Mouse (Mus musculus): ENCODE measurements around the gene Clasp1. TPM values are rescaled to one million over a fixed set of nuclear protein-coding genes. Genes with fewer than 3 reads are reported as not detected.

Gene Clasp1
- total RNA-seq, 2 experiments from 2014 or later = 106 to 109 TPM

DNA sequence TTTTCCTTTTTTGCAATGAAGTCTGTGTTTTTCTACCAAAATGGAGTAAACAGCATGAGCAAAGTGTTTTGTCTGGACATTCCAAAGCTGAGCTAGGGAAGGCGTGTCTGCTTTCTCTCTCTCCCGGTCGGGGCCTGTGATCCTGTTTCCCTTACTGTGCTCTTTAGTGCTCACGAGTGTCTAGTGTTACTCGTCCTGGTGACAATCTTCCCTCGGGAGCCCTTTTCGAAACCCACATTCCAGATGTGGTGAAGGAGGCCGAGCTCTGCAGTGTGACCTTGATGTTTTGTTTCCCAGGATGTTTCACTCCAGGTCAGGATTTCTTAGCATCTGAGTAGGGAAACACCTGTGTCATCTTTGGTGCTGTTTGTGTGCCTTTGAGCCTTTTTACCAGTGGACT lies 13.7 kb downstream of the Clasp1 start:
- DNase-seq (ENCODE audit: low spot score in 2 of 2) = no peak

DNA sequence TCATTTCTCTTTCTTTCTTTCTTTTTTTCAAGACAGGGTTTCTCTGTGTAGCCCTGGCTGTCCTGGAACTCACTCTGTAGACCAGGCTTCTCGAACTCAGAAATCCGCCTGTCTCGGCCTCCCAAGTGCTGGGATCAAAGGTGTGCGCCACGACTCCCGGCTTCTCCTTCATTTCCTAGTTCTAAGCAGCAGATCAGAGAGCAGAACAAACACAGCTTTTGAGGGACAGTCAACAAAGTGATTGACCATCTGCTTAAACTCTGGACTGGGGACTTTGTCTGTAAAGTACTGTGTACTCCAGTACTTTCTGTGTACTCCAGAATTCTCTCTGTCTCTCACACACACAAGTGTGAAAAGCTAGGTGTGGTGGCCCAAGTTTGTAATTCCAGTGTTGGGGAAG lies 14.1 kb downstream of the Clasp1 start:
- DNase-seq (ENCODE audit: low spot score in 2 of 2) = no peak

DNA sequence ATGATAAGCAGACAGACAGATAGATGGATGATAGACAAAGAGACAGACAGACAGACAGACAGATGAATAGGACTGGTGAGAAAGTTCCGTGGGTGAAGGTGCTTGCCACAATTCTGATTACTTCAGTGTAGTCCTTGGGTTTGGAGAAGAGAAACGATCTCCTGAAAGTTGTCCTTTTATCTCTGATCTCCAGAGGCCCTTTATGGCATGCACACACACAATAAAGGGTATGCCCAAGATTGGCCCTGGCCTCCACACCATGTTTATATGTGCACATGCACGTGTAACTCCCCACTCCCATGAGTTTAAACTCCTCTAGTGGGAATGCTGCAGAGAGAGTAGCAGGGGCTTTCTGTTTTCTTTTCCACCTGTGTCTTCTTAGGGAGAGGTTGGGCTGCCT lies 14.6 kb downstream of the Clasp1 start:
- no peak for DNase-seq (ENCODE audit: low spot score in 2 of 2)

DNA sequence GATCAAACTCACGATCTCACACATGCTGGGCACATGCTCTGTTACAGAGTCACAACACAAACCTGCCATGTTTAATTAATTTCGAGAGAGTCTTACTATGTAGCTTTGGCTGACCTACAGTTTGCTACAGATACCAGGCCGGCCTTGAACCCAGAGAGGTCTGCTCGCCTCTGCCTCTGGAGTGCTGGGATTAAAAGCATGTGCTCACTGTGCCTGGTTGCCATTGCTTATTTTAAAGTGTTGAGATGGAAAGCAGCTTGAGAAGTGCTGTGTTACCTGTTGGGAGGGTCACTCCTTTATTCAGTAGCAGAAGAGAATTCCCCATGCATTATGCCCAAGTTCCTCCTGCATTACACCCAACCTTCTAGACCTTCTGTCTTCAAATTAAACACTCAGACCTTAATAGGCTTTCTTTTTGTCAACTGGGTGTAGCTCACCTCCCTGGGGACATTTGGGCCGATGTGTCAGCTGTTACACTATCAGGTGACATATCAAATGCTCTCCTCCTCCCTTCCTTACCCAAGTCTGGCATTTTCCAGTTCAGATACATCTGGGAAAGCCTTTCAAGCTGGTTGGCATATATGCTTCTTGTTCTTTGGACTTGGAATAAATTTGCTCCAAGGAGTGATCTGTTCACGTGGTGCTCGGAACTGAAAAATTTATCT lies 18.9 kb downstream of the Clasp1 start:
- DNase-seq (ENCODE audit: low spot score in 2 of 2) = no peak

DNA sequence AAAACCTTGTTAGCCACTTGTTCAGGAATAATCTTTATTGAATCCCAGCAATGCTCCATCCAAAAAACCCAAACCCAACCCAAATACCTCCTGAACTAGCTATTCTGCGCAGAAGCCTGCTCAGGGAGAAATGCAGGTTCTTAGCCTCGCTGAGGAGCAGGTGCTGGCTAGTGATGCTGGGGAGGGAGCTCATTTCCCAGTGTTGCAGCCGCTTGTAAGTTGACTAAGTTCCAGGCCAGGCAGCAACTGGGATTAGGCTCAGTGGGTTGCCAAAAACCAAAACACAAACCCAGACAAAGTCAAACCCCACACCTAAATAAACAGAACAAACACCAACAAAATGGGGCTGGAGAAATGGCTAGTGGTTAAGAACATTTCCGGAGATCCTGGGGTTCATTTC lies 20.4 kb downstream of the Clasp1 start:
- no peak for DNase-seq (ENCODE audit: low spot score in 2 of 2)

DNA sequence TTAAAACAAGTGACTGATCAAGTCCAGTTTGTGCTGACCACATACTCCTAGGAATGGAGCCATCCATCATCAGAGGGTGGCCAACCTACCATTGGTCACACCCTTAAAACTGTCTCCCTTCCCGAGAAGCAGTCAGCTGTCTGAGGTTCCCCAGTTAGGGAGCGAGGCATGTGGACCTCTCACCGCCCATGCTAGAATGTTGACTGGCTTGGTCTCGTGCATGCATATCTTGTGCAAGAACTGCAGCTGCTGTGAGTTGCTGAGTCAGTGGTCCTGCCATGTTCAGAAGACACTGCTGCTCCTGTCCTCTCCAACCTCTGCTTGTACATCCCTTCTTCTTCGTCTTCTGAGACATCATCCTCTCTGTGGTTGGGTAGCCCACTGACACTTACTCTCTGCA lies 22.0 kb downstream of the Clasp1 start:
- DNase-seq (ENCODE audit: low spot score in 2 of 2) = no peak

DNA sequence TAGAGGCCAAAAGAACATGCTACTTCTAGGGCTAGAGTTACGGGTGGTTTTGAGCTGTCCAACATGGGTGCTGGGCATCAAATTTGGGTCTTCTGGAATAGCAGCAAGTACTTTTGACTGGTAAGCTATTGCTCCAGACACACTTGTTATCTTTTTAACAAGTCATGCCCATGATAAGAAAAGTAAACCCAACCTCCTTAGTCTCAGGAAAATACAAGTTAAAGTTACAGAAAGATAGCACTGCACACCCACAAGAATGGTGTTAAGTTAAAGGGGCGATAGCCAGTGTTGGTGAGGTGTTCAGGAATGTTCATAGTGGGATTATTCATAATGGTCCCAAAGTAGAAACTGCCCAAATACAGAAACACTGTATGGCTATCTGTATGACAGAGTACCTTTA lies 24.3 kb downstream of the Clasp1 start:
- DNase-seq (ENCODE audit: low spot score in 2 of 2) = no peak

DNA sequence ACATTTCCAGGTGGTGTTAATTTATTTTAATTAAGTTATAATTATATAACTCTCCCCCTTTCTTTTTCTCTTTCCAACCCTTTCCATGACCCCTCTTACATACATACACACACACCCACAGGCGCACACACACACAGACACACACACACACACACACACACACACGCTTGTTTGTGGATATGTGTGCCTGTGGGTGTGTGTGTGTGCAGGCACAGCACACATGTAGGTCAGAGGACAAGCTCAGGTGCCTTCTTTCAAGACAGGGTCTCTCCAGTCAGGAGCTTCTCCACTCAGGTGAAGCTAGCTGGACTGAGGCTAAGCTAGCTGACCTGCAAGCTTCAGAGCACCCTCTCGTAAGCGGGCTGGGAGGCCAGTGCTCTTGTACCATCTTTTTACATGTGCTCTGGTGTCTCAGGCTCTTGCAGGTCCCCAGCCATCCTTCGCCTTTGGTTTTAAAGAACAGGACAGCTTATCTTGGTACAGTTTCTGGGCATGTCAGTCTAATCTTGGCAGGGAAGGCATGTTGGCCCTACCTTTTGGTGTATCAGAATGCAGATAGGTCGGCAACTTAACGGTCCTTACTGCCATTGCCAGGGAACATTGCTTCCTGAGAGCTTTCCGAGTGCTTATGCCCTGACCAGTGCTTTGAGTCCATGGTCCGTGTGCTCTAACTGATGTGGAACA lies 28.3 kb downstream of the Clasp1 start:
- DNase-seq (ENCODE audit: low spot score in 2 of 2) = no peak

DNA sequence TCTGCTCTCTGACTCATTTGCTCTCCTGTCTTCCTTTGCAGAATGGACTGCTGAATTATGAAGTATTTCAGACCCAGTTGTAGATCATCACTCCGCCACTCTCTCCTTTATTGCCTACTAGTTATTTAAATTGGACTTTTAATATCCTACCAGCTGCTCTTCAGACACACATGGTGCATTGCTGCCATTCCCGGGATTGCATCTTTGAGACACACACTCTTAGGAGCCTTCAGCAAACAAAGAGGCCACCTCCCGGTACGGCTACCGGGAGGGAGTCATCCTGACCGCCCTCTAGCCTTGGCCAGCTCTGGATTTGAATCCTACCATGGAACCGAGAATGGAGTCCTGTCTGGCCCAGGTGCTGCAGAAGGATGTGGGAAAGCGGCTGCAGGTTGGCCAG lies 30.5 kb downstream of the Clasp1 start:
- no peak for DNase-seq (ENCODE audit: low spot score in 2 of 2)

DNA sequence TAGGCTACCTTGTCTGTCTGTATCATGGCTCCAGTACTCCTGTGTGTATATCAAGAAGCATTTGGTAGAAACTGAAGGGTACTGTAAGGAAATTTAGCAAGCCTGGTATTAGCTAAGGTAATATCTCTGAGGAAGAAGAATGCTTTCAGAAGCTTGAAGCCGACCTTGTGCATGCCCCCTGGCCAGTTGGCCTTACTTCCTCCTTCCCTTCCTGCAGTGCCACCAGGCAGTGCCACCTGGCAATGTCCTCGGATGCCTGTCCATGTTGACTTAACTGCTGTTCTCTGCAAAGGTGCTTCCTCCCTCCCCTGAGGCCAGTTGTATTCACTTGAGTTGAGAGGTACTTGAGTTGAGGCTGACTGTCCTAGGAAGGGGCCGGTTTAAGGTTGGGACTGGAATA lies 32.3 kb downstream of the Clasp1 start:
- DNase-seq (ENCODE audit: low spot score in 2 of 2) = no peak

DNA sequence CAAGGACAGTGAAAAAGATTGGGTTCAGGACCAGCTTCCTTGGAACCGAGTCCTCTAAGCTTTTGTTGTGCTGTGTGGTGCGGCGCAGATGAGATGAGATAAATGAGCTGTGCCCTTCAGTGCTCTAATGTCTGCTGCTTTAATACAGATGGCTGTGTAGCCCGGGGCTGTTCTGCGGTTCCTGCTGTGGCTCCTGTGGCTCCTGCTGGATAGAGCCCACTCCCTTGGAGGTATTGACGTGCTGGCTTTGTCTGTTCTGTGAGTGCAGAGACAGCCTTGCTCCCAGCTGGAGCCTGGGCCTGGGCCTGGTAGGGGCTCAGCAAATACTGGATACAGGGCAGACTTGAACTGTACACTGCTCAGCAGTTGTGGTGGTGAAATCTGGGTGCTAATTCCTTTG lies 34.0 kb downstream of the Clasp1 start:
- DNase-seq (ENCODE audit: low spot score in 2 of 2) = no peak

DNA sequence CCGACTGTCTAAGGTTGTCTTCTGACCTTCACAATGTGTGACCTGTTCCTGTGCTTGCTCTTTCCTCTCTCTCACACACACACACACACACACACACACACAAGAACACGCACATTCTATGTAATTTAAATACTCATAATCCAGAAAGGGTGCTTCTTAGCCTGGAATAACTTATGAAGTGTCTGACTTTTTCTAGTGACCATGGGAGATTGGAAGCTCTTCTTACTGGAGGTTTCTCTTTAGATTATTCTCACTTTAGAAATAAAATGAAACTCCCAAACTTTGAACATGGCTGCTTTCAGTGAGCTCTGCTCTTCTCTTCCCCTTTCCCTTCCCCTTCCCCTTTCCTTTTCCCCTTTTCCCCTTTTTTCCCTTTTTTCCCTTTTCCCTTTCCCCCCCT lies 37.1 kb downstream of the Clasp1 start:
- no peak for DNase-seq (ENCODE audit: low spot score in 2 of 2)

DNA sequence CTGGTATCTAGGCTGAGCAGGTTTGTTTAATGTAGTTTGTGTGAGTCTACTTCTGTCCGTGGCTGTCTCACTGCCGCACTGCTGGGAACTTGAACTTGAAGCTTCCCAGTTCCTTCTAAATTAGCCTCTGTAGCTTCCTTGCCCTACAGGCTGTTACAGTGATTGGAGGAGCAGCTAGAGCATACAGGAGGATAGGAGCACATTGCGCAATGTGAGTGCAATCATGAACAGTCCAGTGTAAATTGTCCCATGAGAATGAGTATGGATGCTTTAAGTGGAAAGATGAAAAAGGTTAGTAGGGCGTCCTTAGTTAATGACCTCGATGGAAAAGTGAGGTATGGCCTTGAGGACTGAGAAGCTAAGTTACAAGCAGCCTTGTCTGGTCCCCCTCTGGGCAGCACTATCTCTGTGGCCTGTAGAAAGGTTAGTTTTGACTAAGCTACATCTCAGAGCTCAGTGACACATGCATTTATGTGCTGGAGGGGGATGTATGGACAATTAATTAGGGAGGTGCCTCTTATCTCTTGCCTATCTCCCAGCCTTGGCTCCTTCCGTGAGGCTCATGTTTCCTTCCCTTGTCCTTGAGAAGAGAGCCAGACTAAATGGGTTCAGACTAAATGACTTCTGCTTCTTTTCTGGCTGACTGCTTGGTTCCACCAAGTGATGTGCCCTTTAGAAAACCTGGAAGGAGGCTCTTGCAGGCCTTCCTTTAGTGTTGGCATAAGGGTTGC lies 39.7 kb downstream of the Clasp1 start:
- DNase-seq (ENCODE audit: low spot score in 2 of 2) = no peak

DNA sequence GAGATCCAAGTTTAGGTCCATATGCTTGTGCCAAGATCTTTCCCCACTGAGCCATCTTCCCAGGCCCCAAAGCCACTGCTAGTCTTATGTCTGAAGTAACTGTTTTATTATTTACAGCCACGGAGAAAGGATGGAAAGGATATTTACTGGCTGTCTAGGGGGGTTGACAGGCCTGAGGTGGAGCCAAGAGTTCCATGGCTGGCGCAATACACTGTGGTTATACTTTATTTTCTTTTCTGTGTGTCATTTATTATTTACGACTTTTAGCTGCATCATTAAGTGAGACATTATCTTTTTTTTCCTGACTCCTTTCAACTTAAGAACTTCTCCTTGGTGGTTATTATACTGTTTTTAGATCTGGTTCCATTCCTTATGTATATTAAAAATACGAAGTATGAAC lies 42.7 kb downstream of the Clasp1 start:
- no peak for DNase-seq (ENCODE audit: low spot score in 2 of 2)

DNA sequence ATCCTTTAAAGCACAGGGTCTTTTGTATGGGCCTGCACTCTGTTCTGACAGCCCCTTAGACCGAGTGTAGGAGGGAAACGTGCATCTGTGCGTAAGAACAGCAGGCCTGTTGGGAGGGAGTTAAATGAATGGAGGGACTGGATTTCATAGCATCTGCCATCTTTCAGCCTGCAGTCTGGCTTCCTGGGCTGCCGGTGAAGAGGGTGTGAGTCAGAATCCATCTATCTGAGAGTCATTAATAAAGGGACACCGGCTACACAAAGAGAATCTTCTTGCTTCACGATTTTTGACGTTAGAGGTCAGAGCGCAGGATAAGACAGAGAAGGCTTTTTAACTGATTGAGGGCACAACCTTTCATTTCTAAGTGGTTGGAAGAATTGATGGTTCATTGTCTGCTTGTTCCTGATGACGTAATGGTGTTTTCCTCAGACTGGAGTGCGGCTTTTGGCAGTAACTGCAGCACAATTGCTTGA lies 46.2 kb downstream of the Clasp1 start:
- peak in 1 of 2 experiments; percentile 11 for DNase-seq (ENCODE audit: low spot score in 2 of 2)

DNA sequence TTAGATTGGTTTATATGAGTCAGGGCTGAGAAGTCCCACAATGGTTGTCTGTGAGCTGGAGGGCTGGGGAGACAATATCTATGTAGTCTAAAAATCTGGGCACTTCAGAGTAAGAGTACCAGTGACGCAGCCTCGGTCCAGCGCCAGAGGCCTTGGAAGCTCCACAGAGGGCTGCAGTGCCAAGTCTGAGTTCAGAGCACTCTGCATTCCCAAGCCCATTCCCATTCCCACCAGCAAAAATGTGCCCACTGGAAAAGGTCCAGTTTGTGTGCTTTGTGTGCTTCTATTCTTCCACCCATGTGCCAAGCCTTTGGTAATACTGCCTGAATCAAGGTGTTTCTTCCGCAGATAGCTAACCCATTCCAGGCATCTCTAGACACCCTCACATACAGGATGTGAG lies 49.0 kb downstream of the Clasp1 start:
- no peak for DNase-seq (ENCODE audit: low spot score in 2 of 2)

DNA sequence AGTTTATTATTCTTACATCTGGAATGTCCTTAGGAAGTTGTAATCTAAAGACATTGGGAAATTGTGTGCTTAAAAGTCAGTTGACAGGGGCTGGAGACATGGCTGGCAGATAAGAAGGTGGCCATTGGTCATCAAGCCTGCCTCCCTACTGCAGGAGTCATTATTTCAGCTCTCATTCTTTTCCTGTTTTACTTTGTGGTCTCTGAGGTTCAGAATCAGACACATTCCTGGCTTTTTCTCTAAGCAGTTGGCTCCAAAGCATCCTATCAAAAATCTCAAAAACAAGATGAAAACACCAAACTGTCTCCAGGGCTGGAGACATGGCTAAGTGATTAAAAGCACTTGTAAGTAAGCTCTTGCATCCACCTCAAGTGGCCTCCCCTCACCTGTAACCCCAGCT lies 49.5 kb downstream of the Clasp1 start:
- no peak for DNase-seq (ENCODE audit: low spot score in 2 of 2)

DNA sequence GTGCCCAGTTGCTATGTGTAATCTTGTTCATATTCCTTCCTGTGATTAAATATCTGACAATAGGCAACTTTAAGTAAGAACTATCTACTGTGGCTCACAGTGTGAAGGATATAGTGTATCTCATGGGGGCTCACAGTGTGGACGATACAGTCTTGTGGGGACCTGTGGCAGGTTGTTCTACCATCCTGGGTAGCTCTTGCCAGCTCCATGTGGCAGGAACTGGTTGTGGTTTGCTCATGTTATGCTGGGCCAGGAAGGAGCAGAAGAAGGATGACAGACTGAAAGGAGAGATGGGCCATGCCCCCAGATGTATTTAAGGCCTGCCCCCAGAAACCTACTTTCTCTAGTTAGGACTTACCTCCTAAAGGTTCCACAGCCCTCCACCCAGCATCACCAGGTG lies 51.7 kb downstream of the Clasp1 start:
- no peak for DNase-seq (ENCODE audit: low spot score in 2 of 2)

DNA sequence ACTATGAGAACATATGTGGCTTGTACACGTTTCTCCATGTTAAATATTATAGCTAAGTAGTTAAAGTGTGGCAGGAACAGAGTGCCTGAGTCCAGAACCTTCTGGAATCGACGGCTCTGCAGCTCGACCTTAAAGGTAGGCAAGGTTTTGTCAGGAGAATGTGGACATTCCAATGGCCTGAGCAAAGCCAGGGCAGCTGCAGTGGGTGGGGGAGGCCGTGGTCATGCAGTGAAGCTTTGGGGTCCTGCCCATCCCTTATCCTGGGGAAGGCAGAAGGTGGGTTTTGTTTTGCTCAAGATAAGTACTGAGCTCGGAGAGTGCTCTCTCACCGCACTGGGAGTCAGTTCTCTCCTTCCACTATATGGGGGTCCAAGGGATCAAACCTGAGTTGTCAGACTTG lies 55.6 kb downstream of the Clasp1 start:
- no peak for DNase-seq (ENCODE audit: low spot score in 2 of 2)

DNA sequence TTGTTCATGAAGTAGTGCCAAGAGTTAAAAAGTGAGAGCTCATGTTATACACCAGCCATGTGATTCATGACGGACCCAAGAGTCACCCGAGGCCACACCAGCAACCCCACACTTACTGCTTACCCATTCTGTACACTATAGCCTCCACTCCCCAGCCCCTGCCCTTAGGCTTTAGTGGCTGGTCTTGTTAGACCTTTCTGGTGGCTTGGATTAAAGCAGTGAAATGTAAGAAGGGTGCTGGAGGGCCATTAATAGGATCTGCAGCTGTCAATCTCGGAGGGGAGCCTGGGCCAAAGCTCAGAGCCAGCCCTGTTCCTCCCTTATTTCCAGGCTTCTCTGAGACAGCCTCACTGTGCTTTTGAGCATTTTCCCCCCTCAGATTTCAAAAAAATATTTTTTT lies 56.1 kb downstream of the Clasp1 start:
- DNase-seq (ENCODE audit: low spot score in 2 of 2) = no peak

DNA sequence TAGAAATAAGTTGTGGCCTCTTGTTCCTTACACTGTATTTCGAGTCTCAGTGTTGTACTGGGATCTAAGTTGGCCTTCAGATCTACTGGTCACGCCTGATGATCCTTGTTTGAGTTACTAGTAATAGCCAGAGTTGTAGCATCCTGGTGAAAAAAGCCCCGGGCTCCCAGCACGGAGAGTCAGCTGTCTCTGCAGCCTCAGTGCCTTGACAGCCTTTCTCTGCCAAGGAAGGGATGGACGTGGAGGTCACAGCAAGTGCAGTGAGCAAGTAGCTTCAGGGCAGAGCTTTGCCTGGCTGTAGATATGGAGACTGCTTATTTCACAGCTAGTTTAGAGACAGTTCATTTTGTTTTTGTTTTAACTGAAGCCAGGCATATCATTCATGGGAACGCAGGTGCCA lies 56.6 kb downstream of the Clasp1 start:
- no peak for DNase-seq (ENCODE audit: low spot score in 2 of 2)

DNA sequence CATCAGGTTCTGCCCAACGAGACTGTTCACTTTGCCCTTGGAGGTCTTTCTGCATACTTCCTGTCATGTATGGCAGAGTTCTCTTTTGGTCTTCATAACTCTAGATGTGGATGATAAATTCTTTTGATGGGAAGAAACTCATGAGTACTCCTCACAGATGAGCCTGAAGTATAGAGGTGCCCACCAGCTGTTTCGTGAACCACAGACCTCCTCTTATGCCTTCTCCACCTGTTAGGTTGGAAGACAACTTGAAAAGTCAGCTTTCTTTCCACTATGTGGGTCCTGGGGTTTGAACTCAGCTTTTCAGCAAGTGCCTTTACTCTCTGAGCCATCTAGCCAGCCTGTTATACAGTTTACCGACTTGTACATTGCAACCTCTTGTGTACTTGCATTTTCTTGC lies 57.1 kb downstream of the Clasp1 start:
- no peak for DNase-seq (ENCODE audit: low spot score in 2 of 2)

DNA sequence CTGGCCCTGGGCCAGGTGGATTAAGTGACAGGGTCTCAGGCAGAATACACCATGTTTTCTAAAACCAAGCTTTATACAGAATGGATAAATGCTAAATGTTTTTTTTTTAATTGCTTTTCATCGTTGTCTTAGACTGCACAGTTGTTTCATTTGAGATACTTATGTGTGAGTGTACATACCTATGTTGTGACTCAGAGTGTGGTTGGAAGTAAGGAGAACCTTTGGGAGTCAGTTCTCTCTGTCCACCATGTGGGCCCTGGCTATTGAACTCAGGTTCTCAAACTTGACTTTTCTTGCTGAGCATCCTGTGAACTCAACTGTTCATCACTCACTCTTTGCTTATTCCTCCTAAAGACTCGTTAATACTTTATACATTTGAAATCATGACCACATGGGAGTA lies 58.3 kb downstream of the Clasp1 start:
- DNase-seq (ENCODE audit: low spot score in 2 of 2) = no peak

All from left cerebral cortex, adult 18-20 months (tissue).